Mouse (Mus musculus) thymus, adult 2 months (tissue): ENCODE data around the gene Agbl2. TPM values are rescaled to one million over a fixed set of nuclear protein-coding genes. Genes with fewer than 3 reads are reported as not detected.

Experiments used
- DNase-seq: peaks from one replicate; pipeline ENCODE4 v3.0.0; 2021
- H3K27ac ChIP-seq: fragments of 200-500 bp; 2 replicates; pipeline ENCODE4 v1.5.1; 2012; ENCODE audit warnings: low read length, control low read depth; ENCODE audit not compliant: control insufficient read depth, insufficient read depth
- H3K27me3 ChIP-seq: fragments of 200-500 bp; 2 replicates; pipeline ENCODE4 v1.6.1; 2012; ENCODE audit warnings: mild to moderate bottlenecking, low read length, moderate library complexity, mixed read lengths; ENCODE audit not compliant: control insufficient read depth, insufficient read depth
- H3K36me3 ChIP-seq: fragments of 200-500 bp; 2 replicates; pipeline ENCODE4 v1.6.1; 2012; ENCODE audit warnings: mild to moderate bottlenecking, low read length, moderate library complexity; ENCODE audit not compliant: control insufficient read depth, insufficient read depth
- H3K4me1 ChIP-seq: fragments of 200-500 bp; replicated peaks from 2 replicates; pipeline ENCODE4 v1.6.1; 2012; ENCODE audit warnings: low read length; ENCODE audit not compliant: control insufficient read depth, insufficient read depth
- H3K4me3 ChIP-seq: fragments of 200-500 bp; 2 replicates; pipeline ENCODE4 v1.5.1; 2012; ENCODE audit warnings: mild to moderate bottlenecking, low read length, control low read depth, moderate library complexity; ENCODE audit not compliant: control insufficient read depth, insufficient read depth
- CTCF ChIP-seq: fragments of 200-500 bp; IDR thresholded peaks from 2 replicates; pipeline ENCODE4 v1.5.1; 2012; ENCODE audit warnings: mild to moderate bottlenecking, control low read depth, low read length, moderate library complexity, borderline replicate concordance; ENCODE audit not compliant: control insufficient read depth, poor library complexity, insufficient read depth; ENCODE audit errors: extremely low read depth
- POLR2A ChIP-seq: fragments of 200-500 bp; IDR thresholded peaks from 2 replicates; pipeline ENCODE4 v1.6.1; 2012; ENCODE audit warnings: mild to moderate bottlenecking, low read length, control low read depth, moderate library complexity; ENCODE audit not compliant: control insufficient read depth, poor library complexity, insufficient read depth; ENCODE audit errors: extremely low read depth
- WGBS: fragments of 180-500 bp; shearing (Covaris S2); methylation state at CpG from one replicate; pipeline ENCODE4 v1.1.7; 2018; 5-methylcytosine and 5-hydroxymethylcytosine counted together
- polyA plus RNA-seq: library from polyadenylated mRNA; depleted of rRNA; stranded (reverse); fragments of >200 nt; gene quantifications from 2 replicates; pipeline ENCODE4 v1.2.3, GENCODE M21; 2012; rRNA removed

The Agbl2 gene
- polyA plus RNA-seq: 0.31 and 0.44 TPM in 2 replicates

DNA sequence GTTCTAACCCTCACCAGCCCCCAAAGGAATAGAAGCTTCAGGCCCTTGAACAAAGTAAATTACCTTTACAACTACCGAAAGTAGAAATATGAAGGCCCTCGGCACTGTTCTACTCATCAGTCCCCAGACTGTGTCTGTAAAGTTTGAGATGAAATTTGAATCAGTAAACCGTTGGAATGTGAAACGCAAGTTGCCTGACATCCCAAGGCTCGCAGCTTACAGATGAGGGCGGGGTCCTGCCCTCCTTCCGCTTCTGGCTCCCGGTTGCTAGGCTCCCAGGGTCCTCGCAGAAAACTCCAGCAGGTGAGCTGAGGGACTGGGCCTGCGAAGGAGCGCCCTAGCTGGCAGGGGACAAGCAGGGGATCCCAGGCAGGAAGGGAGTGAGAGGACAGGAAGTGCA, at the start of gene Agbl2:
Gene Agbl2, plus strand, starts transcription at position 270 of the 400 bp plus-strand sequence.
- peak; percentile 6 for DNase-seq
- no peak for TF ChIP-seq POLR2A
- no peak for TF ChIP-seq CTCF
- no peaks in the 10 kb centered on the region; the same call in 1 of the 2 replicates for H3K27me3 ChIP-seq
- H3K4me1 ChIP-seq: 0 out of 2 replicates have a peak, but pooled peaks cover 3% of the 10 kb centered on the region
- H3K36me3 ChIP-seq: peaks cover 30% of the 10 kb centered on the region
- H3K27ac ChIP-seq: no peak within 1 kb of the TSS
- H3K4me3 ChIP-seq: peak within 1 kb of the TSS; percentile 21; the same call in 1 of the 2 replicates
- whole genome bisulfite sequencing: 8% methylated on average over 11 of the region's 11 CpGs

DNA sequence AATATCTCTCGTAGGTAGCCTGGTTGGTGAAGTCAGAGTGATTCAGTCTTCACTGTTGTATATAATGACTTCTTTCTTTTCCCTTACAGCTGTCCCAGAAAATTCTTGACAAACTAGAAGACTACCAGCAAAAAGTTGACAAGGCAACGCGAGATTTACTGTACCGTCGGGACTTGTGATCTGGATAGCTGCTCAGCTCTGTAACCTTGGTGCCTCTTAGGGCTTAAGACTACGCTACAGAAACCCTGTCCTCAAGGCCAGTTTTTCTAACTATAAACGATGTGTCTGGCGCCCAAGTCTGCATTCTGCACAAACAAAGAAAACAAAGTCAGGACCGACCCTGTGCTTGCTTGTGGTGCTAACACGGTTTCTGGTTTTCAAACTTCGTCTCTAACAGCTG, 47.2 kb upstream of the Agbl2 start:
- TF ChIP-seq CTCF: no peak
- no peak for TF ChIP-seq POLR2A
- H3K4me3 ChIP-seq: no peak overlapping the region
- WGBS: 99% methylated on average over 11 of the region's 11 CpGs
- H3K36me3 ChIP-seq: peaks cover 62% of the 10 kb centered on the region
- no peaks in the 10 kb centered on the region for H3K4me1 ChIP-seq
- H3K27ac ChIP-seq: no peak overlapping the region
- no peak for DNase-seq
- no peaks in the 10 kb centered on the region for H3K27me3 ChIP-seq

DNA sequence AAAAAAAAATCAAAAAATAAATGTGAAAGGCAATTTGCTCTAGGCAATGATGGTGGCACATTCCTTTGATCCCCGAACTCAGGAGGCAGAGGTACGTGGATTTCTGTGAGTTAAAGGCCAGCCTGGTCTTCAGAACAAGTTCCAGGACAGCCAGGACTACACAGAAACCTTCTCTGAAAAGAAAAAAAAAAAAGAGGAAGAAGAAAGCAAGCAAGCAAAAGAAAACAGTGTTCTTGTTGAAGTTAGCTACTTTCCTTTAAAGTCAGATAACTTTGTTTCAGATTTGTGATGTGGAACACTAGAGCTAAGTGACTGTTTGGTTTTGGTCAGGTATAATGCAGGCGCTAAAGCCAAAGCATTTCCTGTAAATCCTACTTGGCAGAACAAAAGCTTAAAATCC, 43.7 kb upstream of the Agbl2 start:
- Histone ChIP-seq H3K27me3 (no peaks in the 10 kb centered on the region), H3K36me3 (peaks cover 32% of the 10 kb centered on the region), H3K4me1 (no peaks in the 10 kb centered on the region), H3K27ac (no peak overlapping the region), H3K4me3 (no peak overlapping the region)
- TF ChIP-seq CTCF: no peak
- no peak for TF ChIP-seq POLR2A
- DNase-seq: no peak
- 81% methylated on average over 3 of the region's 3 CpGs for WGBS

DNA sequence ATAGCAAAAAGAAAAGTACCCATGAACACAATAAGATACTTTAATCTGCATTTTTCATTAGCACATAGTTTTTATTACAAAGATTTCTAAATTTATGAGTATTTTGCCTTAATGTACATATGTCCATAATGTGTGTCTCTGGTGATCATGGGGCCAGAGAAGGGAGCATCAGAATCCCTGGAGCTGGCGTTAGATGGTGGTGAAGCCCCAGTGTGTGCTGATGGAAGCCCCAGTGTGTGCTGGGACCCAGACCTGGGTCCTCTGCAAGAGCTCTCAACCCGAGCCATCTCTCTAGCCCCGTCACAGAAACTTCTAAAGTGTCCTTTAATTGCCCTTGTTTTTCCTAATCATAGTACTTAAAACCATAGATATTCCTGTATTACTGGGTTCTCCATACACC, 43.2 kb upstream of the Agbl2 start:
- no peak for TF ChIP-seq CTCF
- no peak for TF ChIP-seq POLR2A
- Histone ChIP-seq H3K4me1 (no peaks in the 10 kb centered on the region), H3K4me3 (no peak overlapping the region), H3K36me3 (peaks cover 26% of the 10 kb centered on the region), H3K27me3 (no peaks in the 10 kb centered on the region), H3K27ac (no peak overlapping the region)
- WGBS: 98% methylated on average over 3 of the region's 3 CpGs
- no peak for DNase-seq

DNA sequence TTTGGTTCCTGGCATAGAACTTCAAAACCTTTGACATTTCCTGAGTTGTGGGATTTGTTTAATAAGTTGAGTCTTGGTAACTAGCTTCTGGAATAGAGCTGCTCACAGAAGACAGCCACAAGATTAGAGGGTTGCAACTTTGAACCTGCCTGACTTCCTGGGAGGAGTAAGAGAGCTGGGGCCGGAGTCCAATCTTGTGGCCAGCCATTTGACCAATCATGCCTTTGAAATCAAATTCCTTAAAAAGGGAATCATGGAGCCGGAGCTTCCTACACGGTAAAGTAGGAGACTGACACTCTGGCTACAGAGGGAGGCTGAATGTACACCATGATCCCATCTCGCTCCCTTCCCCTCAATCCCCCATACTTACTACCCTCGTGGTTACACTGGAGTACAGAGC, 42.6 kb upstream of the Agbl2 start:
- no peak for DNase-seq
- 90% methylated on average over 5 of the region's 5 CpGs for WGBS
- peaks cover 21% of the 10 kb centered on the region for H3K36me3 ChIP-seq
- H3K27ac ChIP-seq: no peak overlapping the region
- no peaks in the 10 kb centered on the region for H3K4me1 ChIP-seq
- TF ChIP-seq CTCF (no peak), POLR2A (no peak)
- H3K4me3 ChIP-seq: no peak overlapping the region
- H3K27me3 ChIP-seq: no peaks in the 10 kb centered on the region

DNA sequence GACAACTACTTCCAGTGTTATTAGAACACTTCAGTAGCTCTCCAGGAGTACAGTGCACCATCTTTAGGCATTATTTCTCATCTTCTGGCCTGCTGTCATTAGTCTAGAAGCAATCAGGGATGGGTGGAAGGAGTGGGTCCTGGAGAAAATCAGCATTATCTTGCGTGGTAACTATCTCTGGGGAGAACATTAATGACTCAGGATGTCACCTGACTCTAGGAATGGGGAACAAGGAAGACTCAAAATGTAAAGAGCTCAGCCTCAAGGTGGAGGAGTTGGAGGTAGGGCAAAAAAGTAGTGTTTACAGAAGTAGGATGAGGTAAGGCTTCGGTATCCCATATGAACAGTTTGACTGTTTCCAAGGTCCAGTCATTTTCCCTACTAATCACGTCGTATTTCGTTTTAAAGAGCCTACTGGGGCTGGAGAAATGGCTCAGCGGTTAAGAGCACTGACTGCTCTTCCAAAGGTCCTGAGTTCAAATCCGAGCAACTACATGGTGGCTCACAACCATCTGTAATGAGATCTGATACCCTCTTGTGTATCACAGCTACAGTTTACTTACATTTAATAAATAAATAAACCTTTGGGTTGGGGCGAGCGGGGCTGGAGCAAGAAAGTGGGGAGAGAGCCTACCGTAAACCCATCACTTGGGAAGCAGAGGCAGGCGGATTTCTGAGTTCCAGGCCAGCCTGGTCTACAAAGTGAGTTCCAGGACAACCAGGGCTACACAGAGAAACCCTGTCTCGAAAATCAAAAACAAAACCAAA, 38.1 kb upstream of the Agbl2 start:
- TF ChIP-seq CTCF (no peak), POLR2A (no peak)
- 73% methylated on average over 12 of the region's 12 CpGs for WGBS
- DNase-seq: peak; percentile 7
- H3K27me3 ChIP-seq: no peaks in the 10 kb centered on the region
- peak overlapping the region; percentile 34 for H3K4me3 ChIP-seq
- peaks cover 6% of the 10 kb centered on the region for H3K4me1 ChIP-seq
- no peaks in the 10 kb centered on the region for H3K36me3 ChIP-seq
- peak overlapping the region; percentile 68 for H3K27ac ChIP-seq
